Mouse (Mus musculus): ENCODE data around the gene Tsen54.

The Tsen54 gene

DNA sequence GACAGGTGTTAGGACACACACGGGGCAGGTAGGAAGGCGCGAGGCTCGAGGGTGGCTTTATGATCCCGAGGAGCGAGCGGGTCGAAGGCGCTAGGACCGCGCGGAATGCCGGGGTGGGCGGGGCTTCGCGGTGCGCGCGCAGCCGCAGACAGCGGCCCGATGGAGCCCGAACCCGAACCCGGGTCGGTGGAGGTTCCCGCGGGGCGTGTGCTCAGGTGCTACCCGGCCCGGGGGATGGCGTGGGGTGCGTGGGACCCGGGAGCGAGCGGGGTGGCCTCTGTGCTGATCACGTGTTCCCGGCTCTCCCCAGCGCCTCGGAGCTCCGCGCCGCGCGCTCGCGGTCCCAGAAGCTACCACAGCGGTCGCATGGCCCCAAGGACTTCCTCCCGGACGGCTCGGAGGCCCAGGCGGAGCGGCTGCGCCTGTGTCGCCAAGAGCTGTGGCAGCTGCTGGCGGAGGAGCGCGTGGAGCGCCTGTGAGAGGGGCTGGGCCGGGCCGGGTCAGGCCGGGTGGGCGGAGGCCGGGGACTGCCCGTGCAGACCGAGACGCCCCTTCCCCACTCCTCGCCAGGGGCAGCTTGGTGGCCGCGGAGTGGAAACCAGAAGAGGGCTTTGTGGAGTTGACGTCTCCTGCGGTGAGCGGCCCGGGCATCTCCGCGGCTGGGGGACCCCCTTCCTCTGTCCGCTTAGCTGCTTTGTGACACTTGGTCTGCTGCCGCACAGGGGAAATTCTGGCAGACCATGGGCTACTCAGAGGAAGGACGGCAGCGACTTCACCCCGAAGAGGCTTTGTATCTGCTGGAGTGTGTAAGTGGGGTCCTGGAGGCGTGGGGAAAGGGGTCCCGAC, at the start of gene Tsen54:
Gene Tsen54 (plus strand): TSS at position 120 of the 846 bp plus-strand sequence.
- ChIA-PET POLR2A (interaction anchor here in 3 of 4 experiments (0.5 to 5.5 kb wide), 43 partner anchors 8 to 1066 kb away, joined by 3 to 38 read pairs (median 4); partner anchors contain the start of genes Mif4gd (in 2 of the 3), Galk1 (in 1 of the 3), Grb2 (in 1 of the 3) and H3f3b (in 1 of the 3)), CTCF (interaction anchor here in 3 of 4 experiments (0.6 to 5.9 kb wide), 28 partner anchors 14 to 1683 kb away, joined by 3 to 52 read pairs (median 6); partner anchors contain the start of genes Grb2 (in 1 of the 3), Mif4gd (in 1 of the 3), Myo15b (in 1 of the 3) and Slc25a19 (in 1 of the 3))

- POLR2A ChIA-PET, result interaction anchor here in 3 of 4 experiments (0.6 to 4.1 kb wide), 28 partner anchors 11 to 259 kb away, joined by 3 to 24 read pairs (median 4); partner anchors contain the start of genes Grb2 (in 2 of the 3), Jpt1 (in 2 of the 3), Caskin2 (in 1 of the 3) and Mif4gd (in 1 of the 3)
These were observed 49.4 kb upstream of the Tsen54 start, which contains the start of gene Tmem94 for GRCm38 (mm10) chr11:115765103-115765606. Gene Tmem94, plus strand, starts transcription at chr11:115765433.

DNA sequence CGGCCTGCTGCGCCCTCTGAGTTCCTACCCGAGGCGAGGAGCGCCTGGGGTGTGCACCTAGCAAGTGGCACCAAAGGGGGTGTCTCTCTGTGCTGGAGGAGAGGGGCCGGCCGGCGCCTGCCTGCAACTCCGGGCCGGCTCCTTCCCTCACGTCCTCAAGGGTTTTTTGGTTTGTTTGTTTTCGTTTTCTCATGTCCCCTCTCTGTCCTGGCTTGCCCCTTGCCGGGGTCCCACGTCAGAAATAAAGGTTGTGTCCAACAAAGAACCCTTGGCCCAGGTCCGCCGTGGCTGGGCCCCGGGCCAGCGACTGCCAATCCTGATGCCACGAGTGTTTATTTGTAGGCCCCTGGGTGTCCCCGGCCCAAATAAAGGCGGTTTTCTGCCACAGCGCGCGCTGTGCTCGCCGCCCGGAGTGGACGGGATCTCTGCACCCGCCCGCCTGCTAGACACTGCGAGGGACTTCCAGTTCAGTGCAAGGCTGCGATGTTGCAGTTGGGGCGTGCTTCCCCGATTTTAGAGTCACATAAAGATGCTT, 48.9 kb upstream of the Tsen54 start:
- CTCF ChIA-PET, result interaction anchor here in 1 of 4 experiments (0.7 kb wide), 1 partner anchor 48 kb away, joined by 3 read pairs; the partner anchor contains the start of gene Caskin2
- POLR2A ChIA-PET, result interaction anchor here in 2 of 4 experiments (0.9 to 4.1 kb wide), 16 partner anchors 10 to 259 kb away, joined by 3 to 24 read pairs (median 5); partner anchors contain the start of genes Caskin2 (in 1 of the 2) and Tsen54 (in 1 of the 2)

More at GRCm38 (mm10) chr11:115765103-115765606, 49.4 kb upstream of the Tsen54 start, which contains the start of gene Tmem94:
- CTCF ChIA-PET, result interaction anchor here in 2 of 4 experiments (0.7 kb wide), 2 partner anchors 48 to 142 kb away, joined by 3 read pairs; partner anchors contain the start of gene Caskin2 (in 1 of the 2)

DNA sequence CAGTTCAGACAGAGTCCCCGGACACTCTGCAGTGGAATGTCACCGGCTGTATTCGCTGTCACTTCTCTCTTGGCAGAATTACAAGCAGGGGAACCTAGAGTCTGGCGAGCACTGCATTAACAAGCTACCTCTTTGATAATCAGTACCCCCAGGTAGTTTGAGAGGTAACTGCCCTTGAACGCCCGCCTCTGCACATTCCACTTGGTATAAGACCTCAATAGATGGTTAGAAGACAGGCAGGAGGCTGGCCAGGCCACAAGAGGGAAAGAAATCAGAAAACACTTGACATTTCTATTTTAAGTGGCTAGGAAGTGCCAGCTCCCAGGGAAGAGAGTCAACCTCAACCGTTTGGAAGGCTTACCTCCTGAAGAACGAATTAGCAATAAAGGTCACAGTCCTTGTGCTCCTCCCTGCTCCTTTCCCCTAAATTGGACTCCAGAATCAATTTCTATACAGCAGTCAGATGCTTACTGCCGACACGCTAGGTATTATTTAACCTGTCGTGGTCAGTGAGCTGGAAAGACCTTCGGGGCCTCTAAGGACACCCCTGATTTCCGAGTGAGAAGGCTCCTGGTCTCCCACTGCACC, 48.1 kb upstream of the Tsen54 start:
- CTCF ChIA-PET, result no interaction called here
- POLR2A ChIA-PET, result interaction anchor here in 3 of 4 experiments (0.6 to 2.2 kb wide), 5 partner anchors 9 to 153 kb away, joined by 3 to 7 read pairs (median 4); partner anchors contain the start of gene Tsen54 (in 1 of the 3)

- ChIA-PET POLR2A (interaction anchor here in 3 of 4 experiments (0.6 to 2.2 kb wide), 4 partner anchors 9 to 154 kb away, joined by 3 to 7 read pairs (median 4); no protein-coding TSS in a partner anchor), CTCF (no interaction called here)
These were observed 47.5 kb upstream of the Tsen54 start for GRCm38 (mm10) chr11:115766981-115767380.

DNA sequence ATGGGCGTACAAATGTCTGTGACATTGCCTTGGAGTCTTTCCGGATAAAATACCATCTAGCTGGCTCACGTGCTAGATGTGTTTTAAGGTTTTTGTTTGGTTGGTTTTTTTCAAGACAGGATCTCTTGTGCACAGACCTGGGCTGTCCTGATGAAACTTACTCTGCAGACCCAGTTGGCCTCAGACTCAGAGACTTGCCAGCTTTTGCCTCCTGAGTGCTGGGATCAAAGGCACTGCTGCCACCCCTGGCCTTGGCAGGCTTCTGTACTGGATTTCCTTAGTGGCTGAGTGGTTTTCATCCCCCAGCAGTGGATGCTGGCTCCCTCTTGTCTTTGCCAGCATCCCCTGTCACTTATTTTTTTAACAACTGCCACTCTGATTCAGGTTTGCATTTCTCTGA, 45.6 kb upstream of the Tsen54 start:
- ChIA-PET POLR2A (interaction anchor here in 2 of 4 experiments (0.5 to 2.0 kb wide), 6 partner anchors 14 to 1248 kb away, joined by 3 to 7 read pairs (median 4); partner anchors contain the start of gene Caskin2 (in 1 of the 2)), CTCF (interaction anchor here in 3 of 4 experiments (0.7 to 1.6 kb wide), 3 partner anchors 12 to 46 kb away, joined by 3 to 4 read pairs (median 4); no protein-coding TSS in a partner anchor)

DNA sequence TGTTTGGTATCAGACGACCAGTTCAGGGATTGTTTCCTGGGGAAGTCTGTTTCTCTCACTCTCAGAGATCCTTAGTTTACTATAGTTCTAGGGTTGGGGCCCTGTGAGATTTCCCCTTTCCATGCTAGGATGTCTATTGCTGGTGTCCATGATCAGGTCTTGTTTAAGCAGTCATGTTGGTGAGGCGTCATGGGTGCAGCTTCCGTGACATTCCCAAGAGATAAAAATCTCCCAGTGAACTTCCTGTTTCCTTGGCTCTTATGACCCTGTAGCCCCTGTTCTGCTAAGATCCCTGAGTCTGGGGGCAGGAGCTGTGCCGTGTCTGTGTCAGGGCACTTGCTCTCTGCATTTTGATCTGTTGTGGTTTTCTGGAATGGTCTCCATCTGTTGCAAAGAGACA, 39.9 kb upstream of the Tsen54 start:
- CTCF ChIA-PET, result no interaction called here
- POLR2A ChIA-PET, result interaction anchor here in 1 of 4 experiments (1.6 to 3.6 kb wide), 2 partner anchors 10 to 12 kb away, joined by 3 to 14 read pairs; partner anchors contain the start of gene Tmem94

GRCm38 (mm10) chr11:115775821-115776665, 38.5 kb upstream of the Tsen54 start:
- ChIA-PET POLR2A (interaction anchor here in 3 of 4 experiments (0.6 to 3.6 kb wide), 10 partner anchors 9 to 242 kb away, joined by 3 to 14 read pairs (median 4); partner anchors contain the start of genes Mif4gd (in 1 of the 3) and Tmem94 (in 1 of the 3)), CTCF (interaction anchor here in 2 of 4 experiments (0.6 to 0.8 kb wide), 3 partner anchors 54 to 90 kb away, joined by 3 to 10 read pairs (median 4); no protein-coding TSS in a partner anchor)

GRCm38 (mm10) chr11:115776954-115777353, 37.6 kb upstream of the Tsen54 start:
- POLR2A ChIA-PET, result interaction anchor here in 3 of 4 experiments (0.6 to 3.6 kb wide), 8 partner anchors 13 to 247 kb away, joined by 3 to 14 read pairs (median 4); partner anchors contain the start of genes Grb2 (in 1 of the 3) and Tmem94 (in 1 of the 3)
- CTCF ChIA-PET, result interaction anchor here in 2 of 4 experiments (0.6 to 1.2 kb wide), 2 partner anchors 54 to 120 kb away, joined by 3 to 6 read pairs; no protein-coding TSS in a partner anchor

- ChIA-PET CTCF (interaction anchor here in 2 of 4 experiments (1.0 to 1.2 kb wide), 2 partner anchors 29 to 55 kb away, joined by 4 to 6 read pairs; no protein-coding TSS in a partner anchor), POLR2A (interaction anchor here in 3 of 4 experiments (0.6 to 3.6 kb wide), 7 partner anchors 13 to 246 kb away, joined by 3 to 14 read pairs (median 4); partner anchors contain the start of genes Grb2 (in 1 of the 3) and Tmem94 (in 1 of the 3))
These were observed 36.8 kb upstream of the Tsen54 start for GRCm38 (mm10) chr11:115777487-115778335.

DNA sequence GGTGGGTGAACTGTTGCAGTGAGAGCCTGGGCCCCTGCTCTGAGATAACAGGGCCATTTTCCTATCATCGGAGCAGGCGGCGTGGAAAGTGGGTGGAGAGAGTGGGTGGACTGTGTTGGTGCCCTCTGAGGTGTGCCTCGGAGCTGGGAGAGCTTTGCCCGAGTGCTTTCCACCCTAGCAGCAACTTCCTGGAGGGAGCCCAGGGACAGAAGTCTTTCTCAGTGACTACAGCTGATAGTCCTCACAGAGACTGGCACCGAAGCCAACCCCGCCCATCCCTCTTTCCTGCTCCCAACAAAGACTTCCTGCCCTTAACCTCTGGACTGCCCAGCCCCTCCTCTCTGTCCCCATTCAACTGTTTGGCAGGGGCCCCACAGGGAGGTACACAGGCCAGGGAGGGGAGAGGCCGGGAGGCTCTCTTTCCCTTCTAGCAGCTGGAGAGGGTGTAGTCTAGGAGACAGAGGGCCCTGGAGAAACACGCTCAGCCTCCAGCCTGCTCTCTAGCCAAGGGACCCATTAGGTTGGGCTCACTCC, 35.4 kb upstream of the Tsen54 start:
- CTCF ChIA-PET, result interaction anchor here in 3 of 4 experiments (0.7 to 2.1 kb wide), 5 partner anchors 8 to 80 kb away, joined by 3 to 5 read pairs (median 4); no protein-coding TSS in a partner anchor
- POLR2A ChIA-PET, result interaction anchor here in 2 of 4 experiments (0.7 to 2.5 kb wide), 8 partner anchors 14 to 245 kb away, joined by 3 to 7 read pairs (median 3); partner anchors contain the start of genes Caskin2 (in 1 of the 2), Nup85 (in 1 of the 2) and Tmem94 (in 1 of the 2)

- ChIA-PET CTCF (interaction anchor here (0.5 to 2.1 kb wide), 7 partner anchors 11 to 542 kb away, joined by 3 to 5 read pairs (median 3); no protein-coding TSS in a partner anchor), POLR2A (interaction anchor here in 2 of 4 experiments (0.5 to 2.5 kb wide), 17 partner anchors 9 to 244 kb away, joined by 3 to 7 read pairs (median 4); partner anchors contain the start of genes Nup85 (in 1 of the 2) and Tmem94 (in 1 of the 2))
These were observed 34.1 kb upstream of the Tsen54 start for GRCm38 (mm10) chr11:115780141-115781070.

GRCm38 (mm10) chr11:115786473-115786872, 28.1 kb upstream of the Tsen54 start:
- POLR2A ChIA-PET, result interaction anchor here in 3 of 4 experiments (0.5 to 1.9 kb wide), 8 partner anchors 11 to 157 kb away, joined by 3 to 4 read pairs (median 3); partner anchors contain the start of gene Caskin2 (in 1 of the 3)
- CTCF ChIA-PET, result interaction anchor here in 3 of 4 experiments (1.0 to 2.3 kb wide), 3 partner anchors 64 to 112 kb away, joined by 3 to 4 read pairs (median 3); no protein-coding TSS in a partner anchor

All from embryonic stem cell, embryonic (primary cell).